Mouse (Mus musculus): ENCODE measurements around the gene Psma7. TPM values are rescaled to one million over a fixed set of nuclear protein-coding genes. Genes with fewer than 3 reads are reported as not detected.

Psma7 gene
- polyA plus RNA-seq, 2 experiments from 2014 or later, result 416 to 450 TPM

GRCm38 (mm10) chr2:180001635-180002034, 40.6 kb downstream of the Psma7 start:
- no peak for ATAC-seq

- no peak for ATAC-seq
These were observed 43.8 kb downstream of the Psma7 start for GRCm38 (mm10) chr2:179998431-179998830.

DNA sequence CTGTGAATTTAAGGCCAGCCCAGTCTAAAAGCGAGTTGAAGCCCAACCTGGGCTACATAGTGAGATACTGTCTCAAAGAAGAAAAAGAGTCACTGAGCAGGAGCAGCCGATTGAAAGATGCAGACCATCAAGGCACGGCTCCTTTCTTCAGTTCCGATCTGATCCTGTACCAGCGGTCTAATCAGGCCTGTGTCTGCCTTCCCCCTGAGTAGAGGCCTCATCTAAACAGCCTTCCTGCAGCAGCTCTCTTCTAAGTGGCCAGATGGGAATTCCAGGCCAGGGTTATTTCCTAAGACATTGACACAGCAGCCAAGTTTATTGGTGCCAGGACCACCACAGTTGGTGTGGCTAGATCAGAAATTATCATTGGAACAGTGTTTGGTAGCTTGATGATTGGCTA, 49.2 kb downstream of the Psma7 start:
- no peak for ATAC-seq

- ATAC-seq, result no peak
These were observed 53.1 kb downstream of the Psma7 start for GRCm38 (mm10) chr2:179989098-179989497.

DNA sequence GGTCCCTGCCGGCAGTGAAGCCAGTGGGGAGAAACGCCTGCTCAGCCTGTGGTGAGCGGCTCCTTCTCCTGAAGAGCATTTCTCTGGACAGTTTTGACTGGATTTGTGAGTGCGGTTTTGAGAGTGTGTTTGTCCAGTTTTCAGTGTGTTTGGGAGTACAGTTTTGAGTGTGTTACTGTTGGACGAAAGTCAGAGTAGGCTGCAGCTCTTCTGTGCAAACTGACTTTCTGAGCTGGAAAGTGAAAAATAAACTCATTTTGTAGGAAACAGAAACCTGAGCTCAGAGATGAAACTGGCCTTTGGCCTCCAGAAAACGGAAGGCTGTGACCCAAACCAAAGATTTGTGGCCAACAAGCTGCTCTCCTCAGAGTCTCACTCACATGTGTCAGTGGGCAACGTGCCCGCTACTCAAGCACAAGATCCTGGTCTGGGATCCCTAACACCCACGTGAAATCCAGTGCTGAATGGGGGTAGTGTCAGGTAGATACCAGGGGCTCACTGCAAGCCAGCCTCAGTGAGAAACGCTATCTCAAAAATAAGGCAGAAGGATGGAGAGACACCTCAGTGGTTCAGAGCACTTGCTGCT, 55.7 kb downstream of the Psma7 start:
- no peak for ATAC-seq

Other genes with a start within 250 kb of the Psma7 start
- 1 to 10 TPM; 3.5 to 6.7 TPM for gene Taf4, start 65.8 kb downstream of the Psma7 start, polyA plus RNA-seq (2017; shearing (Covaris generic))
- gene Lsm14b, start 17.4 kb downstream of the Psma7 start, polyA plus RNA-seq (2017; shearing (Covaris generic)), result 1 to 10 TPM; 2.0 to 2.9 TPM
- gene Ss18l1, start 76 bp upstream of the Psma7 start, polyA plus RNA-seq (2017; shearing (Covaris generic)), result 1 to 10 TPM; 1.8 to 2.2 TPM
- gene Mtg2, start 28.2 kb upstream of the Psma7 start, polyA plus RNA-seq (2017; shearing (Covaris generic)), result 10 to 100 TPM; 42.6 to 52.6 TPM
- not detected for gene Hrh3, start 62.1 kb upstream of the Psma7 start, polyA plus RNA-seq (2017; shearing (Covaris generic))
- 10 to 100 TPM; 20.6 to 24.3 TPM for gene Osbpl2, start 76.9 kb upstream of the Psma7 start, polyA plus RNA-seq (2017; shearing (Covaris generic))
- gene Adrm1, start 129.1 kb upstream of the Psma7 start, polyA plus RNA-seq (2017; shearing (Covaris generic)), result 100 to 1,000 TPM in 1 of 2 experiments, 10 to 100 TPM in 1; 83.1 to 115 TPM
- 1 to 10 TPM in 1 of 2 experiments, under 1 TPM in 1; 0.30 to 1.4 TPM for gene Lama5, start 183.4 kb upstream of the Psma7 start, polyA plus RNA-seq (2017; shearing (Covaris generic))
- 1,000 to 10,000 TPM in 1 of 2 experiments, 100 to 1,000 TPM in 1; 875 to 1,561 TPM for gene Rps21, start 214.9 kb upstream of the Psma7 start, polyA plus RNA-seq (2017; shearing (Covaris generic))
- gene Cables2, start 231.1 kb upstream of the Psma7 start, polyA plus RNA-seq (2017; shearing (Covaris generic)), result 1 to 10 TPM; 5.2 to 8.1 TPM
- not detected for gene Rbbp8nl, start 247.4 kb upstream of the Psma7 start, polyA plus RNA-seq (2017; shearing (Covaris generic))